Mouse (Mus musculus) lung, embryonic 16.5 days (tissue): ENCODE data around the gene Jup. TPM values are rescaled to one million over a fixed set of nuclear protein-coding genes. Genes with fewer than 3 reads are reported as not detected.

Experiments used
- ATAC-seq: fragments of 200-750 bp; cut with Nextera tagmentation; 2 replicates; pipeline ENCODE4 v1.8.0; 2017; ENCODE audit warnings: low read depth, mild to moderate bottlenecking, moderate library complexity
- H3K27ac ChIP-seq: fragments of 300-500 bp; sonication (generic); 2 replicates; pipeline ENCODE4 v1.5.1; 2014; ENCODE audit warnings: mild to moderate bottlenecking, control low read depth, low read length
- H3K27me3 ChIP-seq: fragments of 300-500 bp; sonication (generic); 2 replicates; pipeline ENCODE4 v1.6.1; 2014; ENCODE audit warnings: low read depth, low read length, mixed read lengths; ENCODE audit not compliant: control insufficient read depth, insufficient read depth
- H3K36me3 ChIP-seq: fragments of 300-500 bp; sonication (generic); 2 replicates; pipeline ENCODE4 v1.6.1; 2014; ENCODE audit warnings: low read length; ENCODE audit not compliant: control insufficient read depth, insufficient read depth
- H3K4me1 ChIP-seq: fragments of 300-500 bp; sonication (generic); replicated peaks from 2 replicates; pipeline ENCODE4 v1.6.1; 2014; ENCODE audit warnings: low read length, mixed read lengths; ENCODE audit not compliant: control insufficient read depth, insufficient read depth
- H3K4me2 ChIP-seq: fragments of 300-500 bp; sonication (generic); 2 replicates; pipeline ENCODE4 v1.6.1; 2014; ENCODE audit warnings: low read depth, low read length, control low read depth
- H3K4me3 ChIP-seq: fragments of 300-500 bp; sonication (generic); 2 replicates; pipeline ENCODE4 v1.5.1; 2014; ENCODE audit warnings: mild to moderate bottlenecking, low read length, control low read depth
- H3K9ac ChIP-seq: fragments of 300-500 bp; sonication (generic); 2 replicates; pipeline ENCODE4 v1.6.1; 2014; ENCODE audit warnings: low read length, control low read depth
- H3K9me3 ChIP-seq: fragments of 300-500 bp; sonication (generic); 2 replicates; pipeline ENCODE4 v1.6.1; 2016; ENCODE audit warnings: low read length; ENCODE audit not compliant: control insufficient read depth
- WGBS: fragments of 180-500 bp; shearing (Covaris S2); extraction: QIAGEN DNeasy Blood & Tissue Kit; methylation state at CpG from one replicate; pipeline ENCODE4 v1.1.7; 2014; 5-methylcytosine and 5-hydroxymethylcytosine counted together
- polyA plus RNA-seq: library from polyadenylated mRNA; unstranded; fragments of >200 nt; fragmentation: Nextera tagmentation; extraction: Ambion mirVana; gene quantifications from 2 replicates; pipeline ENCODE4 v1.2.1, GENCODE M21; 2015

Jup gene
- 165 and 167 TPM in 2 replicates for polyA plus RNA-seq

DNA sequence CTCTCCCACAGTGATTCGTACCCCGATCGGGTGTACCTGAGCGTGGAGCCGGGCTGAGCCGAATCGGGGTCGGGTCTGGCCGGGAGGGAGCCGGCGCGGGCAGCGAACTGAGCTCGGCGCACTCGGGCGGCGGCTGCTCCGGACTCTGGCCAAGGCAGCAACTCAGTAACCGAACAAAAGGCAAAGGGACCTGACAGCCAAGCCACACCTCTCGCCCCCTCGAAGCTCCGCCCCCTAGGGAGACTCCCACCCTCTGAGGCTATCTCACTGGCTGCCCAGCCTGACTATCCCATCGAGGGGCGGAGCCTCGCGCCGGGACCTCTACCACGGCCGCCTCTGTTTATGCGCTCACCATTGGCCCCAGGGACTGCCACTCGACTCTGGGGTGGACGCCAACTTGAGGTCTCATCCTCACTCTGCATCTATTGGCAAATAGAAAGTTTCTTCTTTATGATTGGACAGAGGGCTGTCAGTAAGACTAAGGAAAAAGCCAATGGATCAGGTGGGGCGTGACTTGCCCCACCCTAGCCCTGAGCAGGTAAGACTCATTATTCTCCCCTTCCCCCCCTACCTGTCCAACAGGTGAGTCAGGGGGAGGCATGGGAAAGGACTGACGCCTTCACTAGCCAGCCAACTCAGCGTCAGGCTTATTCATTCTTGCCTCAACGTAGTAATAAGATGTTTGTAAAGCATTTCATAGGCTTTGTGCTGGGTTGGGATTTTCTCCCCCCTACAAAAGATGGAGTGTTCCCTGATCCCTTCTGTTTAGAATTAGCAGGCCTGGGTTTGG is at the start of gene Jup:
TSS of gene Jup (minus strand) at position 164 of the 790 bp plus-strand sequence.
- no peaks in the 10 kb centered on the region for H3K36me3 ChIP-seq
- H3K9me3 ChIP-seq, result no peaks in the 10 kb centered on the region
- ATAC-seq, result peak; percentile 97
- H3K4me3 ChIP-seq, result peak within 1 kb of the TSS; percentile 86
- peak within 1 kb of the TSS; percentile 88 for H3K9ac ChIP-seq
- WGBS, result under 1% methylated on average over 35 of the region's 37 CpGs
- no peaks in the 10 kb centered on the region for H3K27me3 ChIP-seq
- peak within 1 kb of the TSS; percentile 93 for H3K27ac ChIP-seq
- peaks cover 57% of the 10 kb centered on the region for H3K4me1 ChIP-seq
- H3K4me2 ChIP-seq, result peak within 1 kb of the TSS; percentile 59

DNA sequence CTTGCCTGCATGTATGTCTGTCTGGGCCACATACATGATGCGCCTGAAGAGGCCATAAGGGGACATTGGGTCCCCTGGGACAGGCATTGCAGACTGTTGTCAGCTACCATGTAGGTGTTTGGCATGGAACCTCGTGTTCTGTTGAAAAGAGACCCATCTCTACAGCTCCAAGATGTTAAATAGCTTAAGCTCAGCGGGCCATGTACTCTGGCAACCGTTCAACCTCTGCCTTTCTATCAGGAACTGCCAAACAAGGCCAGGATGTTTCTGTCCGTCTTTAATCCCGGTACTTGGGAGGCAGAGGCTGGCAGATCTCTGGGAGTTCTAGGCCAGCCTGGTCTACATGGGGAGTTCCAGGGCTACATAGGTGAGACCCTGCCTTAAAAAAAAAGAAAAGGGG is 45.1 kb upstream of the Jup start:
- no peak for ATAC-seq
- no peak overlapping the region for H3K4me2 ChIP-seq
- H3K9me3 ChIP-seq, result no peaks in the 10 kb centered on the region
- H3K27ac ChIP-seq, result no peak overlapping the region
- H3K36me3 ChIP-seq, result peaks cover 5% of the 10 kb centered on the region; the same call in 1 of the 2 replicates
- peaks cover 14% of the 10 kb centered on the region for H3K4me1 ChIP-seq
- H3K9ac ChIP-seq, result no peak overlapping the region
- H3K4me3 ChIP-seq, result no peak overlapping the region
- 82% methylated on average over 6 of the region's 6 CpGs for WGBS
- H3K27me3 ChIP-seq, result no peaks in the 10 kb centered on the region

DNA sequence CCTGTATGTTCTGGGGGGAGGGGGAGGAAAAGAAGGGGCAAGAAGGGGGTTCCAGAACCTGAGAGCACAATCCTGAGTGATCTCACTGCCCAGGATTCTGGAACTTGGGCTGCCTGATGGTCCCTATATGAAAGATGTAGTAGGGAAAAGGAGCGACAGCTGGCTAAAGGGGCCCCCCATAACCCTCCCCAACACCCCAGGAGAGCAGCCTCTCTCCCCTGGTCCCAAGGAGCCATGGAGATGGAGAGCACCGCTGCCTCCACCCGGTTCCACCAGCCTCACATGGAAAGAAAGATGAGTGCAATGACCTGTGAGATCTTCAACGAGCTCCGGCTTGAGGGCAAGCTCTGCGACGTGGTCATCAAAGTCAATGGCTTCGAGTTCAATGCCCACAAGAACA is 44.2 kb upstream of the Jup start, which contains the start of the genes Nt5c3b and Klhl10:
TSS of gene Nt5c3b (minus strand) at position 12 of the 400 bp plus-strand sequence.
TSS of gene Klhl10 (plus strand) at position 121 of the 400 bp plus-strand sequence.
- H3K27me3 ChIP-seq, result no peaks in the 10 kb centered on the region
- H3K9ac ChIP-seq, result peak within 1 kb of the TSS; percentile 83
- H3K4me1 ChIP-seq, result peaks cover 14% of the 10 kb centered on the region
- no peaks in the 10 kb centered on the region for H3K9me3 ChIP-seq
- WGBS, result 76% methylated on average over 8 of the region's 8 CpGs
- peak within 1 kb of the TSS; percentile 87 for H3K4me3 ChIP-seq
- peak within 1 kb of the TSS; percentile 58; the same call in 1 of the 2 replicates for H3K27ac ChIP-seq
- ATAC-seq, result no peak
- H3K4me2 ChIP-seq, result peak within 1 kb of the TSS; percentile 66
- H3K36me3 ChIP-seq, result peaks cover 9% of the 10 kb centered on the region; the same call in 1 of the 2 replicates

DNA sequence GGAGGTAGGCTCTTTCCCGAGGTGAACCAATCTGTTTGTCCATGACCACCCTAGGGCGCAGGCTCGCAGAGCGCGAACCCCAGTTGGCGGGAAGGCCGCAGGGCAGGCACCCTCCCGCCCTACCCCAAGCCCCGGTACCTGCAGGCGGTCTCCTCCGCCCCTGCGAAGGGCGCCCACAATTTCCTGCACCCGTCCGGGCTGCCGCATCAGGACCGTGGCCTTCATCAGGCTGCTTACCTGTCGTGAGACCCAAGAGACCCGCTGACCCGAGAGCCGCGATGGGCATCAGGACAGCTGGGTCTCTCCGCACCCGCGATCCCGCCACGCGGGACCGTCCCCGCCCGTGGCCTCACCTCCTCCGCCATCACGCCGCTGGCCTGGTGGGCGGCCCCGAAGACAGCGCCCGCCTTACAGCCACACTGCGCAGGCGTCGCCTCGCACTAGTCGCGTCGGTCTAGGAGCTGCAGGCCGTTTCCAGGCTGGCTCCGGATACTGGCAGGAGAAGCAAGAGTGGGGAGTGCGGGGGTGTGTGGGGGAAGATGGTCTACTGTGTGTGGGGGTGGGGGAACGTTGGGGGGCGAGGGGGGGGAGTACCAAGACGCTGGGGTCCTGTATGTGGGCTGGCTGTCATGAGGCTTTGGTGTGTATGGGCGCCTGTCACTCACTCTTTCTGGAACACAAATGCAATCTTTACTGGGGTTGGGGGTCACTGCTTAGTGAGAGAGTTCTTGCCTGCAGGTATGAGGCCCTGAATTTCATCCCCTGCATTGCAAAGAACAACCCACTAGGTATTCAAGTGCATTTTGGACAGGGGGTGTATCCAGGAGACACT is 43.3 kb upstream of the Jup start:
- Histone ChIP-seq H3K36me3 (peaks cover 10% of the 10 kb centered on the region), H3K27ac (peak overlapping the region; percentile 58; the same call in 1 of the 2 replicates), H3K4me1 (peaks cover 14% of the 10 kb centered on the region), H3K27me3 (no peaks in the 10 kb centered on the region), H3K9me3 (no peaks in the 10 kb centered on the region), H3K4me3 (peak overlapping the region; percentile 87), H3K9ac (peak overlapping the region; percentile 83), H3K4me2 (peak overlapping the region; percentile 66)
- 1% methylated on average over 52 of the region's 52 CpGs for WGBS
- ATAC-seq, result peak; percentile 98

DNA sequence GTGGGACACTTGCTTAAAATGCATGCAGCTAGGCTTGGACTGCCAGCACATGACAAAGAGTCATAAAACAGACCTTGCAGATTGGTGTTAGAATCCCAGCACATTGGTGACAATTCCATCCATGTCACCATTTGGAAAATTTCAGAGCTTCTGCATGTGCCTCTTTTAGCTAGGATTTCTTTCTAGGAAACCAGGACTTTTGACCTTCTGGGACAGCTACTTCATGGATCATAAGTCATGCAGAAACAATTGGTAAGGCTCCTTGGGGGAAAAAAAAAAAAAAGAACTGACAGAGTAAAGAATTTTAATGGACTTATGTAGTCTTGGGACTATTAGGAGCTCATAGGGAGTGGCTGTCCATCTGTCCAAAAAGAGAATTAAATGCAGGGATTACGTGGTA is 40.3 kb upstream of the Jup start:
- Histone ChIP-seq H3K36me3 (peaks cover 16% of the 10 kb centered on the region), H3K9me3 (no peaks in the 10 kb centered on the region), H3K4me2 (no peak overlapping the region), H3K4me3 (no peak overlapping the region), H3K4me1 (peaks cover 14% of the 10 kb centered on the region), H3K27me3 (no peaks in the 10 kb centered on the region), H3K9ac (no peak overlapping the region), H3K27ac (no peak overlapping the region)
- ATAC-seq, result no peak
- WGBS, result 81% methylated on average over 1 of the region's 1 CpGs

DNA sequence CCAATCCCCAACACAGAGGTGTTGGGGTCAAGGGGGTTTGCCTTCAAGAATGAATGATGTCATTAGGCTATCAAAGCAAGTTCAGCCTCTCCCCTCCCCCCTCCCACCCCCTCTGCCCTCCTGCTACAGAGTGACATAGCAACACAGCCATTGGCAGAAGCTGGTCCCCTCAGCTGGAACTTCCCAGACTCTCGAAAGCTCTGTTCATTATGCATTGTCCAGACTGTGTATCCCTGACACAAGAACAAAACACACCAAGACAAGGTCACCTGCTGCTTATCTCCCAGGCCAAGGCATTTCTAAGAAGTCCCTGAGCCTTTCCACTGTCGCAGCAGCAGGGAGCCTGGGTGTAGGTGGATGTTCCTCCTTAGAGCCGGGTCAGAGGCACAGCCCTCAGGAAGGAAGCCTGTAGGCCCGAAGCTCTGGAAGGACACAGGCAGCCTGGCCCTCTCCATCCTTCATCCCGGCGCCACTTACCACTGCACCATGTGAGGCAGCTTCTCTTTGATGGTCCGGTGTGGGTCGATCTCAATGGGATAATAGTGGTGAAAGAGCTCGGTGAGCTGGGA is 38.2 kb upstream of the Jup start:
- WGBS, result 84% methylated on average over 9 of the region's 9 CpGs

DNA sequence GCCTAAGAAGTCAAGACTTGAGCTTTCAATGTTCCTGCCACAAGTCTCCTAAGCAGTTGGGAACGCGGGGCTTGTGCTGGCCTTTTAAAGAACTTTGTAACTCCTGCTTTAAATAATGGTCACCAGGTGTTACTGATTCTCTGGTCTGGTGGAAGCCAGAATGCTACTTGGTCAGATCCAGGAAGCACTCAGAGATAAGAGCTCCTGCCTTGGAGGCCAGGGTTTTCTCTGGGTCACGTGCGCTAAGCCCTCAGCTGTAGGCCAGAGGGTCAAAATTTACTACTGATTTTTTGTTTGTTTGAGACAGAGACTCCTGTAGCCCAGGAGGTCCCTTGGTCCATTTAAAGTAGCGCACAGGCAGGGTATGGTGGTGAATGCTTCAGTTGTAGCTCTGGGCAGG is 34.4 kb upstream of the Jup start:
- Histone ChIP-seq H3K27ac (no peak overlapping the region), H3K4me1 (no peaks in the 10 kb centered on the region), H3K4me3 (no peak overlapping the region), H3K9me3 (no peaks in the 10 kb centered on the region), H3K36me3 (peaks cover 20% of the 10 kb centered on the region), H3K27me3 (no peaks in the 10 kb centered on the region), H3K4me2 (no peak overlapping the region), H3K9ac (no peak overlapping the region)
- WGBS, result 69% methylated on average over 5 of the region's 5 CpGs
- no peak for ATAC-seq

More for the DNA sequence above, 38.2 kb upstream of the Jup start:
- H3K4me1 ChIP-seq, result peaks cover 10% of the 10 kb centered on the region
- no peaks in the 10 kb centered on the region for H3K27me3 ChIP-seq
- ATAC-seq, result no peak
- H3K9me3 ChIP-seq, result no peaks in the 10 kb centered on the region
- no peak overlapping the region for H3K4me3 ChIP-seq
- peaks cover 23% of the 10 kb centered on the region for H3K36me3 ChIP-seq
- H3K27ac ChIP-seq, result no peak overlapping the region
- H3K4me2 ChIP-seq, result no peak overlapping the region
- no peak overlapping the region for H3K9ac ChIP-seq

DNA sequence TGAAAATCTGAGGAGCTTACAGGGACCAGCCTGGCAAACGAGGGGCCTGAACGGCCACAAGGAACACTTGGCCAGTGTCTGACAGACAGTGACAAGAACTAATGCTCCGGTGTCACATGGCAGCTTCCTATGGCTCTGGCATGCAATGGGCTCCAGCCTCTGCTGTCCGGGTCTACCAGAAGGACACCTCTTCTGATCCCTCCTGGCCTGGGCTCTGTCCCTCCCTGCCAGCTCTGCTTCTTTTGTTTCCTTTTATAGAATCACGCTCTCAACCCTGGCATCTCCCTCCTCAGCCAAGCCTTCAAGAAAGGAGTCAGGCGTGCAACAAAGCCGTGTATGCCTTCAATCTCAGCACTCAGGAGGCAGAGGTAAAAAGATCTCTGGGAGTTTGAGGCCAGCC is 32.5 kb upstream of the Jup start:
- Histone ChIP-seq H3K9me3 (no peaks in the 10 kb centered on the region), H3K4me3 (no peak overlapping the region), H3K9ac (no peak overlapping the region), H3K27ac (no peak overlapping the region), H3K36me3 (peaks cover 18% of the 10 kb centered on the region), H3K4me2 (no peak overlapping the region), H3K27me3 (no peaks in the 10 kb centered on the region), H3K4me1 (no peaks in the 10 kb centered on the region)
- ATAC-seq, result no peak
- WGBS, result 84% methylated on average over 7 of the region's 7 CpGs
